Mouse (Mus musculus) adipose tissue, adult 10 weeks (tissue): ENCODE results near the gene Gm17359. TPM values are rescaled to one million over a fixed set of nuclear protein-coding genes. Genes with fewer than 3 reads are reported as not detected.

ENCODE experiments used
- polyA plus RNA-seq: library from polyadenylated mRNA; stranded (reverse); fragments of 350-450 nt; fragmentation: Illumina TruSeq; extraction: RNeasy Lipid Tissue Mini Kit (QIAGEN cat#74804); gene quantifications from one replicate; pipeline ENCODE4 v1.2.3, GENCODE M21; 2014; ENCODE audit warnings: low read depth, low replicate concordance

The Gm17359 gene
- 5.8 TPM for polyA plus RNA-seq

DNA sequence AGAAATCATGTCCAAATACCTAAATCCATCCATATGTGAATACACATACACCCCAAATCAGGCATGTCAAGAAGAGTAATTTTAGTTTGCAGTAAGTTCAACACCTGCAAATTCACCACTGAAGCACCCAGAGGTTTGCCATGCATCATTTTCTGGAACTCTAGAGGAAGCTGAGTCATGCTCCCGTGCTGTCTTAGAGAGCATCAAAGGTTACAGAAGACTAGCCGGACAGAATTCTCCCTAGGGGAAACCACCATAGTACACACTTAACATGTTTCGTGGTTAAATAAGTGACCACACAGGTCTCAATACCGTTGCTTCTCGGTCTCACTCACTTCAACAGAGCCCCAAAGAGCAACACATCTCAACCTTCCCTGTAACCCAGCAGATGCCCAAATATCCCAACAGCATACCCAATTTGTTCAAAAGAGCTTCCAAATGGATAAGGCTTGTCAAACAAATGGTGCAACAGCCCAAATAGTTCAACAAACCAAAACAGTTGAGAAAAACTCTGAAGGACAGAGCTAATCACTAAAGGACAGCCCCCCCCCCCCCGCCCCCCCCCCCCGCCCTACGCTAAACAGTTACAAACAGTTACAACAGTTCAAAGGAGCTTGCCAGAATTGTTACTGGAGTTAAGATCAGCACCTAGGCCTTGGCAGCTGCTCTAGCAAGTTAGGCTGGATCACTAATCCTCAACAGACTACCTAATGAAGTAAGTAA is at the start of gene Gm17359:
Gene Gm17359 (plus strand): TSS at position 618 of the 723 bp plus-strand sequence.

Other genes with a start within 250 kb of the Gm17359 start
- gene Rapgef2, start 50.1 kb upstream of the Gm17359 start, polyA plus RNA-seq: 7.6 TPM
- gene Fnip2, start 231.1 kb downstream of the Gm17359 start, polyA plus RNA-seq: 5.5 TPM